Mouse (Mus musculus): ENCODE measurements around the gene Slc17a9. TPM values are rescaled to one million over a fixed set of nuclear protein-coding genes. Genes with fewer than 3 reads are reported as not detected.

Gene Slc17a9
- polyA plus RNA-seq (2012; rRNA removed): 10.0 and 10.6 TPM in 2 replicates

DNA sequence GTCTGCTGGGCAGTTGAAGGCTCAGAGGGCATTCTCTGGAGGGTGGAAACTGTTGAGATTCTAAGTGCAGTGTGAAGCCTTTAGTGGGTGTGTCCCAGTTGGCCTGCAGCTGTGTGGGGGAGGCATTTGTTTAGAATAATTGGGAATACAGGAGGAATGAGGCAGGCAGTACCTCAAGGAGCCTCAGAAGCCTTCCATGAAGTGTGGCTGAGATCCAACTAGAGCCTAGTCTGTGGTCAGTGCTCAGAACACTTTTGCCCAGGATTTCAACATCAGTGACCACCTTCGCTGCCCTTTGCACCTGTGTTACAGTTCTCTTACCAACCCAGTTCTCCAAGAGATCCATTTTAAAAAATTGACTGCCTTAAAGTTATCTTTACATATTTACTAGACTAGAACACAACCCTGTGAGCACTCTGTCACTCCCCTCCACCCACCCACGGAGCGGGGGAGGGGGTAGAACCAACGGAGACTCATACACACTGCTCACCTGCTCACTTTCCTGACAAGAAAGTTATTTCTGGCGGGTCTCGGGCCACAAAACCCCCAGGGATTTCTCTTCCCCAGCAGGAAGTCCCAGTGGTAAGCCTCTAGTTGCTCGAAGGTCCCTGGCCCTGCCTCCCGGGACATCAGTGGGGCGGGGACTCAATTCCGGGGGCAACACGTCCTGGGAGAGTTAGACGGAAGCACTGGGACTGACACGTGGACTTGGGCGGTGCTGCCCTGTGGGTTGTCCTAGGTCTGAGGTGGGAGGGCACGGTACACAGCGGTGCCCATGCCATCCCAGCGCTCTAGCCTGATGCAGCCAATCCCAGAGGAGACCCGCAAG is at the start of gene Slc17a9:
Gene Slc17a9, plus strand, starts transcription at position 679 of the 829 bp plus-strand sequence.

DNA sequence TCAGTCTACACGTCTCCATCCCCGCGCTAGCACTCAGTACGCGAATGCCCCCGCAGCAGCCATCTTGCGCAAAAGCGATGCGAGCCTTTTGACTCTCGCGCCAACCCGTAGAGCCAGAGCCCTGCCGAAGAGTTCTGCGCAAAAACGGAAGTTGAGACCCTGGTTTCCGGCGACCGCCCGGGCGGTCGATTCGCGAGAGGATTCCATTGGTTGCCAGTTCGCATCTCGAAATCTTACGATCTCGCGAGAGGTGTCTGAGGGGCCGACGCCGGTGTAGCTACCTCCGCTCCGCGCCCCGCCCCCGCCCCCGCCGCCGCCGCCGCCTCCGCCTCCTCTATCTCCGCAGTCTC is 15.2 kb upstream of the Slc17a9 start, which contains the start of the genes Dido1 and Gid8:
Gene Dido1, minus strand, starts transcription at position 77 of the 350 bp plus-strand sequence.
Gene Gid8, plus strand, starts transcription at position 195 of the 350 bp plus-strand sequence.

GRCm38 (mm10) chr2:180776793-180777192 is 51.7 kb downstream of the Slc17a9 start, which contains the start of gene Bhlhe23:
Gene Bhlhe23, minus strand, starts transcription at chr2:180776900.

Other genes with a start within 250 kb of the Slc17a9 start
- gene Ntsr1, start 225.3 kb upstream of the Slc17a9 start, polyA plus RNA-seq (2012; rRNA removed): 0.03 and 0.09 TPM in 2 replicates
- gene Mrgbp, start 144.0 kb upstream of the Slc17a9 start, polyA plus RNA-seq (2012; rRNA removed): 35.3 and 37.1 TPM in 2 replicates
- gene Ogfr, start 136.0 kb upstream of the Slc17a9 start, polyA plus RNA-seq (2012; rRNA removed): 62.8 and 70.1 TPM in 2 replicates
- gene Col9a3, start 127.5 kb upstream of the Slc17a9 start, polyA plus RNA-seq (2012; rRNA removed): 2.4 and 3.8 TPM in 2 replicates
- gene Tcfl5, start 82.6 kb upstream of the Slc17a9 start, polyA plus RNA-seq (2012; rRNA removed): 0.25 and 0.61 TPM in 2 replicates
- 10.5 and 11.6 TPM in 2 replicates for gene Dido1, start 15.3 kb upstream of the Slc17a9 start, polyA plus RNA-seq (2012; rRNA removed)
- 19.9 and 28.2 TPM in 2 replicates for gene Gid8, start 15.1 kb upstream of the Slc17a9 start, polyA plus RNA-seq (2012; rRNA removed)
- gene Bhlhe23, start 51.6 kb downstream of the Slc17a9 start, polyA plus RNA-seq (2012; rRNA removed): not detected in 2 replicates
- gene Ythdf1, start 195.7 kb downstream of the Slc17a9 start, polyA plus RNA-seq (2012; rRNA removed): 24.1 and 40.5 TPM in 2 replicates
- gene Birc7, start 203.8 kb downstream of the Slc17a9 start, polyA plus RNA-seq (2012; rRNA removed): not detected in 2 replicates
- 22.7 and 25.8 TPM in 2 replicates for gene Nkain4, start 229.4 kb downstream of the Slc17a9 start, polyA plus RNA-seq (2012; rRNA removed)
- gene Arfgap1, start 242.0 kb downstream of the Slc17a9 start, polyA plus RNA-seq (2012; rRNA removed): 84.7 and 89.5 TPM in 2 replicates